Mouse (Mus musculus) liver, embryonic 13.5 days (tissue): ENCODE data around the gene Cxcl2. TPM values are rescaled to one million over a fixed set of nuclear protein-coding genes. Genes with fewer than 3 reads are reported as not detected.

ENCODE experiments used
- ATAC-seq: fragments of 200-750 bp; cut with Nextera tagmentation; 2 replicates; pipeline ENCODE4 v1.8.0; 2017; ENCODE audit warnings: low read depth, mild to moderate bottlenecking, moderate number of reproducible peaks, moderate library complexity
- DNase-seq: peaks from one replicate; pipeline ENCODE4 v3.0.0; 2022
- H3K27ac ChIP-seq: fragments of 300-500 bp; sonication (generic); 2 replicates; pipeline ENCODE4 v1.5.1; 2015; ENCODE audit warnings: moderate library complexity, mild to moderate bottlenecking, inconsistent platforms
- H3K27me3 ChIP-seq: fragments of 300-500 bp; sonication (generic); 2 replicates; pipeline ENCODE4 v1.6.1; 2015; ENCODE audit warnings: mild to moderate bottlenecking, inconsistent platforms
- H3K36me3 ChIP-seq: fragments of 300-500 bp; sonication (generic); 2 replicates; pipeline ENCODE4 v1.6.1; 2015; ENCODE audit warnings: mild to moderate bottlenecking, inconsistent platforms
- H3K4me1 ChIP-seq: fragments of 300-500 bp; sonication (generic); replicated peaks from 2 replicates; pipeline ENCODE4 v1.6.1; 2015; ENCODE audit warnings: inconsistent platforms
- H3K4me2 ChIP-seq: fragments of 300-500 bp; sonication (generic); 2 replicates; pipeline ENCODE4 v1.6.1; 2015; ENCODE audit warnings: inconsistent platforms, mild to moderate bottlenecking, moderate library complexity
- H3K4me3 ChIP-seq: fragments of 300-500 bp; sonication (generic); replicated peaks from 2 replicates; pipeline ENCODE4 v1.5.1; 2015; ENCODE audit warnings: mild to moderate bottlenecking, inconsistent platforms
- H3K9ac ChIP-seq: fragments of 300-500 bp; sonication (generic); 2 replicates; pipeline ENCODE4 v1.6.1; 2015; ENCODE audit warnings: mild to moderate bottlenecking, inconsistent platforms
- H3K9me3 ChIP-seq: fragments of 300-500 bp; sonication (generic); replicated peaks from 2 replicates; pipeline ENCODE4 v1.6.1; 2016; ENCODE audit warnings: inconsistent platforms
- WGBS: fragments of 180-500 bp; shearing (Covaris S2); methylation state at CpG from one replicate; pipeline ENCODE4 v1.1.7; 2015; ENCODE audit not compliant: insufficient replicate concordance; 5-methylcytosine and 5-hydroxymethylcytosine counted together
- polyA plus RNA-seq: library from polyadenylated mRNA; unstranded; fragments of >200 nt; fragmentation: Nextera tagmentation; extraction: Ambion mirVana; gene quantifications from 2 replicates; pipeline ENCODE4 v1.2.1, GENCODE M21; 2015

Cxcl2 gene
- polyA plus RNA-seq, 1 experiment from 2014 or later: not detected

- Histone ChIP-seq H3K9ac (no peak overlapping the region), H3K9me3 (no peaks in the 10 kb centered on the region), H3K27me3 (no peaks in the 10 kb centered on the region), H3K27ac (no peak overlapping the region), H3K4me3 (no peak overlapping the region), H3K4me1 (no peaks in the 10 kb centered on the region), H3K36me3 (no peaks in the 10 kb centered on the region), H3K4me2 (no peak overlapping the region)
- DNase-seq: no peak
- no peak for ATAC-seq
- WGBS: 46% methylated on average over 3 of the region's 3 CpGs
These were observed 24.2 kb upstream of the Cxcl2 start for GRCm38 (mm10) chr5:90879307-90880014.

- Histone ChIP-seq H3K9me3 (no peaks in the 10 kb centered on the region), H3K4me2 (no peak overlapping the region), H3K27ac (no peak overlapping the region), H3K4me3 (no peak overlapping the region), H3K4me1 (peaks cover 5% of the 10 kb centered on the region; the same call in 1 of the 2 replicates), H3K9ac (no peak overlapping the region), H3K27me3 (no peaks in the 10 kb centered on the region), H3K36me3 (no peaks in the 10 kb centered on the region)
- DNase-seq (no peak), ATAC-seq (no peak)
- WGBS: 75% methylated on average over 7 of the region's 7 CpGs
These were observed 23.3 kb upstream of the Cxcl2 start for GRCm38 (mm10) chr5:90880335-90880850.

- no peak overlapping the region for H3K9ac ChIP-seq
- no peak overlapping the region for H3K27ac ChIP-seq
- H3K4me1 ChIP-seq: peaks cover 5% of the 10 kb centered on the region; the same call in 1 of the 2 replicates
- ATAC-seq (no peak), DNase-seq (no peak)
- 57% methylated on average over 4 of the region's 4 CpGs for WGBS
- no peaks in the 10 kb centered on the region for H3K36me3 ChIP-seq
- no peak overlapping the region for H3K4me2 ChIP-seq
- no peaks in the 10 kb centered on the region for H3K27me3 ChIP-seq
- no peaks in the 10 kb centered on the region for H3K9me3 ChIP-seq
- no peak overlapping the region for H3K4me3 ChIP-seq
These were observed 22.6 kb upstream of the Cxcl2 start for GRCm38 (mm10) chr5:90881021-90881420.

- H3K9me3 ChIP-seq: no peaks in the 10 kb centered on the region
- DNase-seq (no peak), ATAC-seq (no peak)
- no peaks in the 10 kb centered on the region for H3K27me3 ChIP-seq
- WGBS: 79% methylated on average over 5 of the region's 5 CpGs
- H3K9ac ChIP-seq: no peak overlapping the region
- H3K4me3 ChIP-seq: no peak overlapping the region
- peaks cover 5% of the 10 kb centered on the region; the same call in 1 of the 2 replicates for H3K4me1 ChIP-seq
- no peak overlapping the region for H3K27ac ChIP-seq
- no peak overlapping the region for H3K4me2 ChIP-seq
- H3K36me3 ChIP-seq: no peaks in the 10 kb centered on the region
These were observed 22.0 kb upstream of the Cxcl2 start for GRCm38 (mm10) chr5:90881682-90882081.

GRCm38 (mm10) chr5:90882146-90882545 is 21.5 kb upstream of the Cxcl2 start:
- Histone ChIP-seq H3K27me3 (no peaks in the 10 kb centered on the region), H3K9me3 (no peaks in the 10 kb centered on the region), H3K4me2 (no peak overlapping the region), H3K27ac (no peak overlapping the region), H3K9ac (no peak overlapping the region), H3K4me1 (peaks cover 5% of the 10 kb centered on the region; the same call in 1 of the 2 replicates), H3K36me3 (no peaks in the 10 kb centered on the region), H3K4me3 (no peak overlapping the region)
- ATAC-seq (no peak), DNase-seq (no peak)
- WGBS: 69% methylated on average over 5 of the region's 5 CpGs

- H3K36me3 ChIP-seq: no peaks in the 10 kb centered on the region
- H3K4me3 ChIP-seq: no peak overlapping the region
- H3K9me3 ChIP-seq: no peaks in the 10 kb centered on the region
- no peak overlapping the region for H3K4me2 ChIP-seq
- no peak for ATAC-seq
- no peaks in the 10 kb centered on the region for H3K27me3 ChIP-seq
- DNase-seq: no peak
- H3K4me1 ChIP-seq: peaks cover 5% of the 10 kb centered on the region; the same call in 1 of the 2 replicates
- 46% methylated on average over 2 of the region's 2 CpGs for WGBS
- no peak overlapping the region for H3K27ac ChIP-seq
- no peak overlapping the region for H3K9ac ChIP-seq
These were observed 18.9 kb upstream of the Cxcl2 start for GRCm38 (mm10) chr5:90884628-90885242.

GRCm38 (mm10) chr5:90888661-90889060 is 15.0 kb upstream of the Cxcl2 start:
- Histone ChIP-seq H3K36me3 (no peaks in the 10 kb centered on the region), H3K4me1 (peaks cover 5% of the 10 kb centered on the region; the same call in 1 of the 2 replicates), H3K27me3 (peaks cover 13% of the 10 kb centered on the region), H3K27ac (no peak overlapping the region), H3K4me3 (no peak overlapping the region), H3K9me3 (no peaks in the 10 kb centered on the region), H3K9ac (no peak overlapping the region), H3K4me2 (no peak overlapping the region)
- WGBS: 56% methylated on average over 5 of the region's 5 CpGs
- ATAC-seq (no peak), DNase-seq (no peak)

- 13% methylated on average over 30 of the region's 30 CpGs for WGBS
These were observed 12.9 kb upstream of the Cxcl2 start, which contains the start of gene Cxcl1 for GRCm38 (mm10) chr5:90890519-90891463. Cxcl1 (plus strand) TSS chr5:90891241.

GRCm38 (mm10) chr5:90891464-90891813 is 12.2 kb upstream of the Cxcl2 start:
- H3K9ac ChIP-seq: peak overlapping the region; percentile 13; the same call in 1 of the 2 replicates
- peak overlapping the region; percentile 54 for H3K4me2 ChIP-seq
- DNase-seq: no peak
- H3K4me1 ChIP-seq: no peaks in the 10 kb centered on the region
- no peaks in the 10 kb centered on the region for H3K9me3 ChIP-seq
- H3K27me3 ChIP-seq: peaks cover 13% of the 10 kb centered on the region
- H3K4me3 ChIP-seq: peak overlapping the region; percentile 45
- no peak overlapping the region for H3K27ac ChIP-seq
- WGBS: 25% methylated on average over 10 of the region's 10 CpGs
- H3K36me3 ChIP-seq: no peaks in the 10 kb centered on the region
- ATAC-seq: no peak

More at GRCm38 (mm10) chr5:90890519-90891463, 12.9 kb upstream of the Cxcl2 start, which contains the start of gene Cxcl1:
- H3K4me3 ChIP-seq: peak within 1 kb of the TSS; percentile 45
- H3K9ac ChIP-seq: peak within 1 kb of the TSS; percentile 13; the same call in 1 of the 2 replicates
- ATAC-seq: peak; percentile 75
- peaks cover 13% of the 10 kb centered on the region for H3K27me3 ChIP-seq
- H3K4me2 ChIP-seq: peak within 1 kb of the TSS; percentile 54
- DNase-seq: no peak
- no peaks in the 10 kb centered on the region for H3K36me3 ChIP-seq
- no peaks in the 10 kb centered on the region for H3K9me3 ChIP-seq
- H3K27ac ChIP-seq: 0 out of 2 replicates have a peak within 1 kb of the TSS, but pooled peaks have one; percentile 13
- H3K4me1 ChIP-seq: no peaks in the 10 kb centered on the region

- no peak overlapping the region for H3K4me2 ChIP-seq
- 52% methylated on average over 8 of the region's 8 CpGs for WGBS
- no peak overlapping the region for H3K4me3 ChIP-seq
- no peak overlapping the region for H3K9ac ChIP-seq
- no peaks in the 10 kb centered on the region for H3K4me1 ChIP-seq
- no peak overlapping the region for H3K27ac ChIP-seq
- no peaks in the 10 kb centered on the region for H3K36me3 ChIP-seq
- ATAC-seq: no peak
- no peaks in the 10 kb centered on the region for H3K9me3 ChIP-seq
- DNase-seq: no peak
- peaks cover 13% of the 10 kb centered on the region for H3K27me3 ChIP-seq
These were observed 9.4 kb upstream of the Cxcl2 start for GRCm38 (mm10) chr5:90894231-90894630.

- no peak for DNase-seq
- no peak overlapping the region for H3K4me3 ChIP-seq
- H3K27me3 ChIP-seq: no peaks in the 10 kb centered on the region
- no peak overlapping the region for H3K4me2 ChIP-seq
- no peaks in the 10 kb centered on the region for H3K4me1 ChIP-seq
- 53% methylated on average over 3 of the region's 3 CpGs for WGBS
- H3K27ac ChIP-seq: no peak overlapping the region
- ATAC-seq: no peak
- H3K9ac ChIP-seq: no peak overlapping the region
- no peaks in the 10 kb centered on the region for H3K36me3 ChIP-seq
- H3K9me3 ChIP-seq: no peaks in the 10 kb centered on the region
These were observed 6.2 kb upstream of the Cxcl2 start for GRCm38 (mm10) chr5:90897429-90897828.
